Mouse (Mus musculus) hindbrain, embryonic 15.5 days (tissue): ENCODE measurements around the gene Myo1d. TPM values are rescaled to one million over a fixed set of nuclear protein-coding genes. Genes with fewer than 3 reads are reported as not detected.

ENCODE experiments used
- ATAC-seq: fragments of 200-750 bp; cut with Nextera tagmentation; 2 replicates; pipeline ENCODE4 v1.8.0; 2017; ENCODE audit warnings: low read depth, moderate number of reproducible peaks, moderate TSS enrichment; ENCODE audit not compliant: low FRiP score
- H3K27ac ChIP-seq: fragments of 300-500 bp; sonication (generic); replicated peaks from 2 replicates; pipeline ENCODE4 v1.5.1; 2015; ENCODE audit warnings: mild to moderate bottlenecking, inconsistent platforms
- H3K27me3 ChIP-seq: fragments of 300-500 bp; sonication (generic); 2 replicates; pipeline ENCODE4 v1.6.1; 2015; ENCODE audit warnings: control low read depth, inconsistent platforms
- H3K36me3 ChIP-seq: fragments of 300-500 bp; sonication (generic); 2 replicates; pipeline ENCODE4 v1.6.1; 2015; ENCODE audit warnings: control low read depth, inconsistent platforms
- H3K4me1 ChIP-seq: fragments of 300-500 bp; sonication (generic); replicated peaks from 2 replicates; pipeline ENCODE4 v1.6.1; 2015; ENCODE audit warnings: control low read depth, inconsistent platforms
- H3K4me2 ChIP-seq: fragments of 300-500 bp; sonication (generic); 2 replicates; pipeline ENCODE4 v1.6.1; 2015; ENCODE audit warnings: moderate library complexity, mild to moderate bottlenecking, inconsistent platforms
- H3K4me3 ChIP-seq: fragments of 300-500 bp; sonication (generic); 2 replicates; pipeline ENCODE4 v1.5.1; 2015; ENCODE audit warnings: mild to moderate bottlenecking, inconsistent platforms
- H3K9ac ChIP-seq: fragments of 300-500 bp; sonication (generic); 2 replicates; pipeline ENCODE4 v1.6.1; 2015; ENCODE audit warnings: inconsistent platforms
- H3K9me3 ChIP-seq: fragments of 300-500 bp; sonication (generic); 2 replicates; pipeline ENCODE4 v1.6.1; 2016; ENCODE audit warnings: control low read depth, inconsistent platforms
- whole genome bisulfite sequencing: fragments of 180-500 bp; shearing (Covaris S2); methylation state at CpG from one replicate; pipeline ENCODE4 v1.1.7; 2015; 5-methylcytosine and 5-hydroxymethylcytosine counted together
- polyA plus RNA-seq: library from polyadenylated mRNA; unstranded; fragments of >200 nt; fragmentation: Nextera tagmentation; extraction: Ambion mirVana; gene quantifications from 2 replicates; pipeline ENCODE4 v1.2.1, GENCODE M21; 2015

Myo1d gene
- polyA plus RNA-seq, 1 experiment from 2014 or later = 2.6 TPM

- ATAC-seq = no peak
- Histone ChIP-seq H3K9me3 (no peaks in the 10 kb centered on the region), H3K4me1 (peaks cover 12% of the 10 kb centered on the region), H3K9ac (no peak overlapping the region), H3K4me2 (no peak overlapping the region), H3K27me3 (no peaks in the 10 kb centered on the region), H3K36me3 (no peaks in the 10 kb centered on the region), H3K4me3 (no peak overlapping the region), H3K27ac (no peak overlapping the region)
- WGBS = 83% methylated on average over 6 of the region's 6 CpGs
Observed at GRCm38 (mm10) chr11:80778157-80778556, 1.7 kb downstream of the Myo1d start.

GRCm38 (mm10) chr11:80777708-80778107, 2.1 kb downstream of the Myo1d start:
- Histone ChIP-seq H3K4me1 (peaks cover 12% of the 10 kb centered on the region), H3K9me3 (no peaks in the 10 kb centered on the region), H3K9ac (no peak overlapping the region), H3K4me3 (no peak overlapping the region), H3K27me3 (no peaks in the 10 kb centered on the region), H3K4me2 (no peak overlapping the region), H3K27ac (no peak overlapping the region), H3K36me3 (no peaks in the 10 kb centered on the region)
- ATAC-seq = no peak
- WGBS = 93% methylated on average over 2 of the region's 2 CpGs

- Histone ChIP-seq H3K9me3 (no peaks in the 10 kb centered on the region), H3K36me3 (no peaks in the 10 kb centered on the region), H3K4me1 (peaks cover 12% of the 10 kb centered on the region), H3K4me3 (no peak overlapping the region), H3K4me2 (no peak overlapping the region), H3K27ac (no peak overlapping the region), H3K27me3 (no peaks in the 10 kb centered on the region), H3K9ac (no peak overlapping the region)
- no peak for ATAC-seq
- 89% methylated on average over 3 of the region's 3 CpGs for WGBS
Observed at GRCm38 (mm10) chr11:80775535-80775934, 4.3 kb downstream of the Myo1d start.

GRCm38 (mm10) chr11:80772595-80773210, 7.1 kb downstream of the Myo1d start:
- Histone ChIP-seq H3K4me2 (no peak overlapping the region), H3K4me3 (no peak overlapping the region), H3K9me3 (no peaks in the 10 kb centered on the region), H3K4me1 (no peaks in the 10 kb centered on the region), H3K9ac (no peak overlapping the region), H3K36me3 (no peaks in the 10 kb centered on the region), H3K27me3 (no peaks in the 10 kb centered on the region), H3K27ac (no peak overlapping the region)
- 84% methylated on average over 6 of the region's 6 CpGs for WGBS
- ATAC-seq = no peak

- ATAC-seq = no peak
- Histone ChIP-seq H3K4me3 (no peak overlapping the region), H3K27me3 (no peaks in the 10 kb centered on the region), H3K9me3 (no peaks in the 10 kb centered on the region), H3K36me3 (no peaks in the 10 kb centered on the region), H3K27ac (no peak overlapping the region), H3K9ac (no peak overlapping the region), H3K4me1 (no peaks in the 10 kb centered on the region), H3K4me2 (no peak overlapping the region)
- 78% methylated on average over 5 of the region's 5 CpGs for WGBS
Observed at GRCm38 (mm10) chr11:80771596-80772250, 8.1 kb downstream of the Myo1d start.

GRCm38 (mm10) chr11:80771186-80771585, 8.6 kb downstream of the Myo1d start:
- Histone ChIP-seq H3K4me1 (no peaks in the 10 kb centered on the region), H3K4me2 (no peak overlapping the region), H3K9ac (no peak overlapping the region), H3K27me3 (no peaks in the 10 kb centered on the region), H3K36me3 (no peaks in the 10 kb centered on the region), H3K27ac (no peak overlapping the region), H3K9me3 (no peaks in the 10 kb centered on the region), H3K4me3 (no peak overlapping the region)
- WGBS = 64% methylated on average over 3 of the region's 3 CpGs
- no peak for ATAC-seq

- H3K4me3 ChIP-seq = no peak overlapping the region
- no peaks in the 10 kb centered on the region for H3K9me3 ChIP-seq
- no peak for ATAC-seq
- H3K27me3 ChIP-seq = no peaks in the 10 kb centered on the region
- no peak overlapping the region for H3K27ac ChIP-seq
- H3K4me1 ChIP-seq = no peaks in the 10 kb centered on the region
- H3K9ac ChIP-seq = no peak overlapping the region
- H3K36me3 ChIP-seq = no peaks in the 10 kb centered on the region
- no peak overlapping the region for H3K4me2 ChIP-seq
- 72% methylated on average over 3 of the region's 3 CpGs for WGBS
Observed at GRCm38 (mm10) chr11:80767320-80767617, 12.6 kb downstream of the Myo1d start.

GRCm38 (mm10) chr11:80766472-80767319, 13.1 kb downstream of the Myo1d start:
- no peaks in the 10 kb centered on the region for H3K9me3 ChIP-seq
- ATAC-seq = no peak
- H3K9ac ChIP-seq = no peak overlapping the region
- no peaks in the 10 kb centered on the region for H3K36me3 ChIP-seq
- no peaks in the 10 kb centered on the region for H3K27me3 ChIP-seq
- H3K4me3 ChIP-seq = no peak overlapping the region
- no peak overlapping the region for H3K4me2 ChIP-seq
- 87% methylated on average over 6 of the region's 6 CpGs for WGBS
- no peak overlapping the region for H3K27ac ChIP-seq
- no peaks in the 10 kb centered on the region for H3K4me1 ChIP-seq

GRCm38 (mm10) chr11:80766068-80766467, 13.8 kb downstream of the Myo1d start:
- no peak for ATAC-seq
- WGBS = 89% methylated on average over 4 of the region's 4 CpGs
- H3K27me3 ChIP-seq = no peaks in the 10 kb centered on the region
- no peaks in the 10 kb centered on the region for H3K4me1 ChIP-seq
- H3K9ac ChIP-seq = no peak overlapping the region
- no peaks in the 10 kb centered on the region for H3K9me3 ChIP-seq
- no peaks in the 10 kb centered on the region for H3K36me3 ChIP-seq
- no peak overlapping the region for H3K4me2 ChIP-seq
- H3K27ac ChIP-seq = no peak overlapping the region
- no peak overlapping the region for H3K4me3 ChIP-seq

- Histone ChIP-seq H3K4me1 (no peaks in the 10 kb centered on the region), H3K4me3 (no peak overlapping the region), H3K9ac (no peak overlapping the region), H3K9me3 (no peaks in the 10 kb centered on the region), H3K27ac (no peak overlapping the region), H3K27me3 (no peaks in the 10 kb centered on the region), H3K36me3 (no peaks in the 10 kb centered on the region), H3K4me2 (no peak overlapping the region)
- 79% methylated on average over 4 of the region's 4 CpGs for WGBS
- no peak for ATAC-seq
Observed at GRCm38 (mm10) chr11:80762066-80762465, 17.8 kb downstream of the Myo1d start.

- no peak overlapping the region for H3K27ac ChIP-seq
- no peak overlapping the region for H3K9ac ChIP-seq
- no peak for ATAC-seq
- no peaks in the 10 kb centered on the region for H3K9me3 ChIP-seq
- no peaks in the 10 kb centered on the region for H3K36me3 ChIP-seq
- H3K27me3 ChIP-seq = no peaks in the 10 kb centered on the region
- H3K4me3 ChIP-seq = no peak overlapping the region
- no peaks in the 10 kb centered on the region for H3K4me1 ChIP-seq
- no peak overlapping the region for H3K4me2 ChIP-seq
- WGBS = 84% methylated on average over 3 of the region's 3 CpGs
Observed at GRCm38 (mm10) chr11:80761285-80761974, 18.4 kb downstream of the Myo1d start.

GRCm38 (mm10) chr11:80759023-80759422, 20.8 kb downstream of the Myo1d start:
- Histone ChIP-seq H3K36me3 (no peaks in the 10 kb centered on the region), H3K4me1 (no peaks in the 10 kb centered on the region), H3K9me3 (no peaks in the 10 kb centered on the region), H3K27me3 (no peaks in the 10 kb centered on the region), H3K4me3 (no peak overlapping the region), H3K4me2 (no peak overlapping the region), H3K9ac (no peak overlapping the region), H3K27ac (no peak overlapping the region)
- ATAC-seq = no peak
- 96% methylated on average over 3 of the region's 3 CpGs for WGBS
